Mouse (Mus musculus) cerebellum, postnatal 36 days (tissue): ENCODE measurements around the gene Cobll1.

Experiments used
- DNase-seq, 2 experiments: peaks; one replicate each; pipeline ENCODE4 v3.0.0; 2021 to 2022; ENCODE audit warnings: mixed read lengths in 2 of 2

Gene Cobll1

GRCm38 (mm10) chr2:65236644-65237043, 2.6 kb downstream of the Cobll1 start:
- no peak for DNase-seq

DNA sequence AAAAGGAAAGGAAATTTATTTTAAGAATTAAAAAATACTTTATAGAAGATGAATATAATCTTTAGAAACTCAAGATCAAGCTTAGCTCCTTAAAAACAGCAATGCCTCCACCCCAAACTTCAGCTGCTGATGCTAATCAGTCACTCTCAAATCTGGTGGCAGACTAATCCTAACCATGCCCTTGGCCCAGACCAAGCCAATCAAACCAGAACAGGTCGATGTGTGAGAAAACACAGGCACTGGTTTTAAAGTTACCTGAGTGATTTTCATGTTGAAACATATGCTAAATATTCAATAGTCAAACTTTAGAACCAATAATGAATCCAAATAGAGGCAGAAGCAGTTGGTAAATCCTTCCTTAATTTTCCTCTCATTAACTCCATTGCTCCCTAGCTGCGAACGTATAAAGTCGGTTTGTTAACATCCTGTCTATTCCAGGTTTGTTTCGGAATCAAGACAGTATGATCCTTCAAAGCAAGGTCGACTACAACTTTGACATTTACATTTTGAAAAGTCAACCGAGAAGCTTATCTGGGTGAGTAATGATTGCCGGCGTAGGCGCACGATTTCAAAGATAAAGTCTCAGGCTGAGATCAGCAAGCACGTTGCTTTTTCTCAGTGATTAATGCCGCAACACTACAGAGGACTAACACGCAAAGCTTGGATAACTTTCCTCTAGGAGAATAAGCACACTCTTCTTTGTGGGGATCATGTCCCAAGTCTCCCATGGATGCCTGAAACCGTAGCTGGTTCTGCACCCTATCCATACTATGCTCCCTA, 6.3 kb downstream of the Cobll1 start:
- no peak for DNase-seq

GRCm38 (mm10) chr2:65228426-65228825, 10.8 kb downstream of the Cobll1 start:
- DNase-seq = no peak

DNA sequence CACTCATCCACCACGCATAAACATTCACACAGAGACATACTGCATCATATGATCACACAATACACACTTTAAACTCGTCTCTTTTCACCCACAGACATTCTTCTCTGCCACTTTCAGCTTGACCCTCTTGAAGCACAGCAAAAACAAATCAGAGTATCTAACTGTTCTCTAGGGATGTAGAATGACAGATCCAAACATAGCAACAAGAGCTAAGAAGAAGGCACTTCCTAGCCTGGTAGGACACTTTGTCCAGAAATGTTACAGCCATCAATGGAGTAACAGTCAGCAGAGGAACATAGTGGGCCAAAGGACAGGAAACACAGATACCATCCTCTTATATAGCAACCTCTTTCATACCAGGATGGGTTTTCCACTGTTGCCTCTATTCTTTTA, 11.3 kb downstream of the Cobll1 start:
- no peak for DNase-seq

DNA sequence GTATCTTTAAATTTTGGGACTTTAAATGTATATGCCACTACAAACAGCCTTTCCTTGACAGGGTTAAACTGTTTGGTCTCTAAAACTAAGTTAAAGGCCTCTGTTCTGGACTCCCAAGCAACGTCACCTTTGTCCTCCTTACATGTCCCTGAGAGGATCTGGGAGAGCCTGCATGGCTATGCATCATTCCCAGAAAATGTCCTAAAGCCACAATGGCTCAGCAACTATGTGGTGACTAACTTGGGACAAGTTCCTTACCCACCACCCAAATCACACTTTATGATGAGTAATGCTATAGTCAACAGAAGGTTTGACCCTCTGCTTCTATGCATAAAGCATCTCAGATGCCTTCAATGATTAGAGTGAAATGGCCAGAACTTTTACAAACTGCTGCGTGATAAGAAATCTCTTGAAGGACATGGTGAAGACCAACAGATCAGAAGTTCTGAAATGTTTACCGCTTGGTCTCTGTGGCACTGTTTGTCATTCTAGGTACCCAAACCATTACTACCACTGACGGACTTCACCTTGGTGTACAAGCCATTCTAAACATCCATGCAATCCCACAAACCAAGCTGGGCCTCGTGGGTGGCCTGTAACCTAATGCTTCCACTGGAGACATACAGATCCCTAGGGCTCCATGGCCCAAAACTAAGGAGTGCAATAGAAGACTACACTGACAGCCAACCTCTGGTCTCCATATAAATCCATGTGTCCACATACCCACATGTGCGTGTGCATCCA, 11.9 kb downstream of the Cobll1 start:
- DNase-seq = no peak

- DNase-seq = no peak
Measured at GRCm38 (mm10) chr2:65226494-65226893, 12.7 kb downstream of the Cobll1 start.

DNA sequence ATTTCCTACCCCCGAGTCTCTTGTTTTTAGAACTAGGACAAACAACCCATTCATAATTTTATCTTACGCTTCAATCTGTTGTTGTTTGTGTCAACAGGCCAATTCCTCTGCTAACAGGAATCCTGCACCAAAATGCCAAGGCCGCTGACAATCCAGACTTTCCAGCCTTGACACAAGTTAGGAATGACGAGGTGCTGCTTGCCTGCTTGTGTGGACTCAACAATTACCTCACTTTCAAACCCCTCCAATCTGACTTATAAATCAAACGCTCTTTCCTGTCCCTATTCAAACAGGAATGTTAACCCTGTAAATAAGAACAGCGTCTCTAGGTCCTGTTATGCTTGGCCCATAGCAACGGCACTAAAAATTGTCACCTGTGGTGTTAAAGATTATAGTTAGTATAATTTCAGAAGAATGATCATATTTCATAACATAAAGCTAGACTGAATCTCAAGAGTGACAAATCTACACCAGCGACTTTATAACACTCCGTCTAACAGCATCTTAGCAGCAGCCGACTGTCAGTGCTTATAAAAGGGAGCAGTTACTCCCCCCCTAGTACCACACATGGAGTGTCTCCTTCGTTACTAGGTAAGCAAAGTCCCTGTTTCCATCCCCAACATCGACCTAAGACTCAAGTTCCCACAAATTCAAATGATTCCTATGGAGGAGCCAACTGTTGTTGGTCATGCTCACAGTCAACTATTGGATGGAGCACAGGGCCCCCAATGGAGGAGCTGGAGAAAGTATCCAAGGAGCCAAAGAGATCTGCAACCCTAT, 15.1 kb downstream of the Cobll1 start:
- no peak for DNase-seq

DNA sequence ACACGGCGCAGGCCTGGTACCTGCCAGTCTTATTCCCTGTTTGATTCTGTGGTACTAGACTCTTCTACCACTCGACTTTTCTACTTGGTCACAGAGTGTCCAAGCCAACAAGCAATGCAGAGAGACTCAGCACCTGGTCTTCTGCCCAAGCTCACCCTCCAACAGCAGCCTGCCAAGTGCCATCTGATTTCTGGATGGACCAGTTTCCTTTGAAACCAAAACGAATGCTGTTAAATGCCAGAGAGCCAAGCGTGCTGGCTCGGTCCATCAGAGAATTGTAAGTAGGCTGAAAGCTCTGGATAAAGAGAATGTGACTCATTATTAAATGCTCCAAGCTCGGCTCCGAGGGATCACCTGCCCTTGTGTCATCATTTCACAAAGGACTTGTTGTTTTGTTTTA, 16.2 kb downstream of the Cobll1 start:
- peak; percentile 20 to 31 for DNase-seq

DNA sequence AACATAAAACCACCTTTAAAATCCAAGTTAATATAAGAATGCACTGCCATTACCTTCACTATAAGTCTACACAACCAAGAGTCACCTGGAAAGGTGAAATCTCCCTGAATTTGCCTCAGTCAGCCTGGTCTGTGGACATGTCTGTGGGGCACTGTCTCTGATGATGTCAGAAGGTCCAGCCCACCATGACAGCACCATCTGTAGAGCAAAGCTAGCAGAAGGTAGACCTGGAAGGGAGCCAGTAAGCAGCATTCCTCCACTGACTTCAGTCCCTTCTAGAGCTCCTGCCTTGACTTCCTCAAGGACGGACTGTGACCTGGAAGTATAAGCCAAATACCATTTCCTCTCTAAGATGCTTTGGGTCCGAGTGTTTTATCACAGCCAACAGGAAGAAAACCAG, 17.6 kb downstream of the Cobll1 start:
- DNase-seq = peak; percentile 19 to 22

DNA sequence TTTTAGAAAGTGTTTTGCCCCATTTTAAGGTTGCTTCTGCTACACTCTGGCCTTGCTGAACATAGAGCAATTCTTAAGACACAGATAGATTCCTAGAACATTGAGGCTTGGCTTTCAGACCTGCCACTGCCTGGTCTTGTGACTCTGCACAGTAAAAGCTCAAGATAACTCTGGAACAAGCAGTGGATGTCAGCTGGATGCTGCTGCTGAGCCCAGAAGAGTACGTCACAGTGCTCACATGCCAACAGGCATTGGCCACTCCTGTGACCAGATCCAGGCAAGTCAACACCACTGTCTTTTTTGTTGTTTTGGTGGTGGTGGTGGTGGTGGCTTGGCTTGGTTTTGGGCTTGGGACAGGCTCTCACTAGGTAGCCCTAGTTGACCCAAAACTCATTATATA, 18.6 kb downstream of the Cobll1 start:
- DNase-seq = no peak

- DNase-seq = no peak
Measured at GRCm38 (mm10) chr2:65219375-65220135, 19.6 kb downstream of the Cobll1 start.

DNA sequence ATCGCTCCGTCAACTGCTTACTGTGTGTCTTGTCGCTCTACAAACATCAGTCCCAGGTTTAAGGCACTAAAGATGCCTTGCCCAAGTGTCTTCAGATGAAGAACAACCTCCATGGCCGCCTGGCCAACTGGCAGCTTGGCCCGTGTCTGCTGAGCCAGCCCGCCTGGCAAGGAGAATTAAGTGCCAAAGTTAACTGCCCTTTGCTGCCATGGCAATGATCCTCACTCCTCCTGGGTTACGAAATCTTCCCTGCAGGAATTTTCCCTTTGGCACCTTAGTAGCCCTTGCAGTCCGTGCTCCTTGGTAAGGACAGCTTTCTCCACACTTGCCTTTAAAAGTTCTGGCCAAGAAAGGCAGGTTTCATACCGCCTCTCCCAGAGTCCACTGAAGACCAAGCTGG, 20.9 kb downstream of the Cobll1 start:
- peak; percentile 26 to 36 for DNase-seq

- no peak for DNase-seq
Measured at GRCm38 (mm10) chr2:65217677-65218076, 21.5 kb downstream of the Cobll1 start.

DNA sequence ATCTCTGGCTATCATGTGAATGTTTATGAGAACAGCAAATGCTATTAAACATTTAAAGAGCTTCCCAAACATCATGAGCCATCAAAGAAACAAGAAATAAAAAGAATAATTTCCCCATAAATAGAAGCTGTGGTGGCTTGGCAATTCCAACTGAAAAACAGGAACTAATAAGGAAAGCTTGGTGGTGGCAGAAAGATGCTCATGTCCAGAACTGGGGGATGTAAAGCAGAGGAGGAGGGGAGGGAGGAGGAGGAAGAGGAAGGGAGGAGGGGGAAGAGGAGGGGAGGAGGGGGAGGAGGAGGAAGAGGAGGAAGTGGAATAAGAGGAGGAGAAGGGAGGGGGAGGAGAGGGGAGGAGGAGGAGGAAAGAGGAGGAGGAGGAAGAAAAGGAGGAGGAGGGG, 23.0 kb downstream of the Cobll1 start:
- DNase-seq = no peak

- no peak for DNase-seq
Measured at GRCm38 (mm10) chr2:65214556-65214955, 24.6 kb downstream of the Cobll1 start.

GRCm38 (mm10) chr2:65213675-65214074, 25.5 kb downstream of the Cobll1 start:
- no peak for DNase-seq

- DNase-seq = no peak
Measured at GRCm38 (mm10) chr2:65211620-65212019, 27.6 kb downstream of the Cobll1 start.

DNA sequence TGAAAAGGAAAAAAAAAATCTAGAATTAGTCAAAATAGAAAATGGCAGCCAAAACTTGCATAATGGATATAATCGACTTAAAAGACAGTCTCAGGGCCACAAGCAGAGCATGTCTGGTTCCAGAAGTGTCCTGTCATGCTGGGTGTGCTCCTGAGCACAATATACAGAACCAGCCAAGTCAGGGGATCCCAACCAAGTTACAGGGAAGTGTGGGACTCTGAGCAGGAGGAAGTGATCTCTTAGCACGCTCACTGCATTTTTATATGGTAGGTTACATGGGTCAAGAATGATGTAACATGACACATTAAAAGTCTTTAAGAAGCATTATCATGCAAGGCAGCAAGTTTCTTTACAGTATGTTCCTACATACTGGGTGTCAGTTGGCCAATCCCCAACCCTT, 31.5 kb downstream of the Cobll1 start:
- no peak for DNase-seq

GRCm38 (mm10) chr2:65203699-65204098, 35.5 kb downstream of the Cobll1 start:
- DNase-seq = no peak

DNA sequence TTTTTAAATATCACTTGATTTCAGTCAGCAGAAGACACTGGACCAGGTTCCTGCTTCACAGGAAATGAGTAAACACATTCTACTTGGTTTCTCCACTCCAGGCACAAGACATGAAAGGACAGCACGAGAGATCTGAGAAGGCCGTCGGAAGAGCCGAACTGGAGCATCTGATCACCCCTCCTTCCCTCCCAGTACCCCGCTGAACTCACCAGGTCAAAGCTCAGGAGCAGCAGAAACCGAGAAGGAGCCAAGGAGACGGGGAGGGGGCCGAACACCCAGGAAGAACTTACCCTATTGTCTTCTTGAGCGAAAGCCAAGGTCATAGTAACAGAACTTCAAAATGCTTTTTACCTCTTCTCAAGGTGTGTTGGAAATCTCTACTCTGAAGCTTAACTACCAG, 39.5 kb downstream of the Cobll1 start:
- no peak for DNase-seq

DNA sequence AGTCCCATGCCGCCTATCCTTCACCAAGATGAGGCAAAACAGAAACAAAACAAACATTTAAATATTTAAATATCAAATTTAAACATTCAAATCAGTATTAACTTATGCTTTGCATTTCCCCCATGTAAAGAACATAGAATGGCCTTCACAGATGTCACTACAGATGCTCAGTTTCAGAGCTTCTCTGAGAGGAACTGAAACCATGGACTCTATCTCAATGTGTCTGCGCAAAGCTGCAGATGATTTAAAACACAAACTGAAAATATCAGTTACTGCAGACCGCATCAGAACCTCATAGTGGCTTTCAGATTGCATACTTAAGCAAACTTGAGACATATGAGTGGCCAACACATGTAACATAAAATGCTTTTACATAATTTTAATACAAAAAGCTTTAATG, 40.6 kb downstream of the Cobll1 start:
- no peak for DNase-seq

DNA sequence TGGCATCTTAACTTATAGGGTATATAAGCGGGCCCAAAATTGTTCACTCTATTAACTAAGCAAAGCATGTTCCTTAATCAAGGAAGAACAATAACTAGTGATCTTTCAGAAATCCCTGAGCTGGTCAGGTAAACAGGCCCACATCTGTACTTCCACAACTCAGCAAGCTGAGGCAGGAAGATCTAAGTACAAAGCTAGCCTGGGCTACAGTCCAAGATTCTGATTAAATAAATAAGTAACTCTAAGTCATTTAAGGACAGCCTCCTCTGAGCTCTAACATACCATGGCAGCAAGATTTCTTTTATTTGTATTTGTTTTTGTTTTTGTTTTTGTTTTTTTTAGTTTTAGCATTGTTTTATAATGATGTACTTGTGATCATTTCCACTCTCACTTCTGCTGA, 42.2 kb downstream of the Cobll1 start:
- no peak for DNase-seq
